ENCODE assay signal across 30 mouse cellular contexts in genomic region chrX:152322776-152323175, GRCm38 (mm10). TPM values are rescaled to one million over a fixed set of nuclear protein-coding genes. Genes with fewer than 3 reads are reported as not detected.
DNase-seq lines count a peak whose midpoint lies in the region; ATAC-seq and TF ChIP-seq lines count a peak whose summit lies in the region.
"Had no signal": no experiment of that assay in that cellular context is flagged by ENCODE, and none has a peak within 500 bp of the region (broad histone marks: within the 10 kb centered on the region; RNA-seq: fewer than 3 reads in every experiment).

No protein-coding gene starts in this region.

- no peak for TF ChIP-seq RAD21 in MEL (IDR thresholded peaks at IDR 0.05; ENCODE audit: low read depth, low read length)

- peak; percentile 3 for DNase-seq in lung, embryonic 14.5 days
- no peak for DNase-seq in lung, postnatal 14 days
- peak; percentile 90 for DNase-seq in MEL (ENCODE audit: low read depth, low spot score)
- no peak for DNase-seq in ovary, postnatal 10 days (ENCODE audit: low spot score)
- no peak for DNase-seq in ovary, adult 18-20 months (ENCODE audit: low spot score)
- no peak for DNase-seq in heart, postnatal 25 days (ENCODE audit: low spot score)
- DNase-seq: adrenal gland, postnatal 36 days; cerebellum, adult 11-12 months; cerebellum, postnatal 10 days; gastrocnemius, postnatal 14 days; heart, adult 18-20 months; heart, postnatal 36 days; kidney, adult 9 months; kidney, postnatal 25 days; liver, embryonic 13.5 days; right cerebral cortex, postnatal 14 days; thymus, postnatal 14 days had no signal

- no peaks in the 10 kb centered on the region for H3K27me3 ChIP-seq in lung, embryonic 14.5 days (ENCODE audit: insufficient read depth, low read length)
- H3K27me3 ChIP-seq in MEL (ENCODE audit: control insufficient read depth in 1 of 2, insufficient read depth in 2 of 2, low read length in 2 of 2): no peaks in the 10 kb centered on the region
- H3K27me3 ChIP-seq: intestine, embryonic 15.5 days had no signal

- H3K36me3 ChIP-seq in lung, embryonic 14.5 days (ENCODE audit: insufficient read depth): 0 out of 2 replicates have a peak, but pooled peaks cover 10% of the 10 kb centered on the region
- peaks cover 2 to 51% of the 10 kb centered on the region in 2 experiments; a peak in 3 of 4 replicates for H3K36me3 ChIP-seq in MEL (ENCODE audit: control insufficient read depth in 1 of 2, insufficient read depth in 2 of 2, low read length in 2 of 2)
- H3K36me3 ChIP-seq: embryonic facial prominence, embryonic 12.5 days; forebrain, embryonic 15.5 days; intestine, embryonic 15.5 days; limb, embryonic 13.5 days; liver, embryonic 13.5 days; lung, embryonic 15.5 days; midbrain, embryonic 15.5 days; neural tube, embryonic 13.5 days had no signal

- ATAC-seq in lung, embryonic 14.5 days (ENCODE audit: insufficient read depth): no peak
- ATAC-seq in megakaryocyte, adult 5-6 weeks (ENCODE audit: poor library complexity, severe bottlenecking): peak; percentile 60
- ATAC-seq: forebrain, embryonic 15.5 days; intestine, embryonic 15.5 days; midbrain, embryonic 15.5 days; Patski had no signal

- no peak overlapping the region for H3K4me2 ChIP-seq in lung, embryonic 14.5 days
- H3K4me2 ChIP-seq: embryonic facial prominence, embryonic 12.5 days; forebrain, embryonic 15.5 days; hindbrain, embryonic 15.5 days; intestine, embryonic 15.5 days; limb, embryonic 13.5 days; liver, embryonic 13.5 days; lung, embryonic 15.5 days; midbrain, embryonic 15.5 days; neural tube, embryonic 13.5 days had no signal

- H3K79me2 ChIP-seq in MEL (ENCODE audit: control insufficient read depth, insufficient read depth, low read length, poor library complexity): peaks cover 4% of the 10 kb centered on the region; the same call in 1 of the 2 replicates

- intact Hi-C loops in heart, postnatal 25 days (cut with DNase I): no loop called here

- no peak overlapping the region for H3K9ac ChIP-seq in lung, embryonic 14.5 days
- H3K9ac ChIP-seq in MEL (ENCODE audit: control insufficient read depth, low read depth, low read length, poor library complexity, severe bottlenecking): peak overlapping the region; percentile 35; the same call in 1 of the 2 replicates
- H3K9ac ChIP-seq: embryonic facial prominence, embryonic 12.5 days; forebrain, embryonic 15.5 days; hindbrain, embryonic 15.5 days; intestine, embryonic 15.5 days; limb, embryonic 13.5 days; liver, embryonic 13.5 days; lung, embryonic 15.5 days; midbrain, embryonic 15.5 days; neural tube, embryonic 13.5 days had no signal

- TF ChIP-seq EP300 in MEL (IDR thresholded peaks at IDR 0.05; ENCODE audit: low read depth in 1 of 2, low read length in 2 of 2): peak; percentile 51 to 56; a peak in 2 of 4 replicates

- H3K4me3 ChIP-seq in lung, embryonic 14.5 days (ENCODE audit: low read depth, low read length): no peak overlapping the region
- peak overlapping the region in 1 of 2 experiments; percentile 14; a peak in 1 of 4 replicates for H3K4me3 ChIP-seq in MEL (ENCODE audit: control insufficient read depth in 1 of 2, insufficient read depth in 1 of 2, low read depth in 2 of 2, low read length in 2 of 2)
- H3K4me3 ChIP-seq in bone marrow macrophage, adult 2 months (ENCODE audit: insufficient read depth, low read length): no peak overlapping the region
- H3K4me3 ChIP-seq: embryonic facial prominence, embryonic 12.5 days; erythroblast, embryonic 14.5 days; forebrain, embryonic 15.5 days; hindbrain, embryonic 15.5 days; intestine, embryonic 15.5 days; limb, embryonic 13.5 days; liver, embryonic 13.5 days; lung, embryonic 15.5 days; midbrain, embryonic 15.5 days; myocyte; neural tube, embryonic 13.5 days had no signal

- no peak for TF ChIP-seq POLR2A in MEL (IDR thresholded peaks at IDR 0.05; ENCODE audit: control insufficient read depth in 1 of 2, insufficient read depth in 1 of 2, low read depth in 1 of 2, low read length in 2 of 2, poor library complexity in 1 of 2)
- no peak for TF ChIP-seq POLR2A in bone marrow macrophage, adult 2 months (IDR thresholded peaks at IDR 0.05; ENCODE audit: borderline replicate concordance, low read depth, low read length)

- no peaks in the 10 kb centered on the region for H3K4me1 ChIP-seq in lung, embryonic 14.5 days (ENCODE audit: insufficient read depth)
- H3K4me1 ChIP-seq in MEL (ENCODE audit: control insufficient read depth in 1 of 2, insufficient read depth in 2 of 2, low read length in 2 of 2): peaks cover 25 to 34% of the 10 kb centered on the region in 2 experiments
- H3K4me1 ChIP-seq in bone marrow macrophage, adult 2 months (ENCODE audit: control insufficient read depth, insufficient read depth, low read length): peaks cover 5% of the 10 kb centered on the region
- H3K4me1 ChIP-seq: intestine, embryonic 15.5 days; lung, embryonic 15.5 days had no signal

- no peaks in the 10 kb centered on the region for H3K9me3 ChIP-seq in lung, embryonic 14.5 days (ENCODE audit: low read depth, low read length)
- H3K9me3 ChIP-seq in MEL (replicated peaks; ENCODE audit: insufficient read depth, low read length): no peaks in the 10 kb centered on the region
- H3K9me3 ChIP-seq: embryonic facial prominence, embryonic 12.5 days; forebrain, embryonic 15.5 days; hindbrain, embryonic 15.5 days; intestine, embryonic 15.5 days; limb, embryonic 13.5 days; liver, embryonic 13.5 days; lung, embryonic 15.5 days; midbrain, embryonic 15.5 days; neural tube, embryonic 13.5 days had no signal

- no peak for TF ChIP-seq CTCF in lung, embryonic 14.5 days (IDR thresholded peaks at IDR 0.05; ENCODE audit: low read depth)
- no peak for TF ChIP-seq CTCF in MEL (IDR thresholded peaks at IDR 0.05 in 2 of 3, conservative IDR thresholded peaks at IDR 0.05 in 1 of 3; ENCODE audit: control insufficient read depth in 1 of 3, insufficient read depth in 1 of 3, low read depth in 2 of 3, low read length in 3 of 3, poor library complexity in 1 of 3, severe bottlenecking in 1 of 3)
- no peak for TF ChIP-seq CTCF in bone marrow macrophage, adult 2 months (IDR thresholded peaks at IDR 0.05; ENCODE audit: low read depth, low read length)

- no peak overlapping the region for H3K27ac ChIP-seq in lung, embryonic 14.5 days (ENCODE audit: low read depth)
- peak overlapping the region; percentile 58 for H3K27ac ChIP-seq in MEL (ENCODE audit: control insufficient read depth, low read depth, low read length)
- H3K27ac ChIP-seq in bone marrow macrophage, adult 2 months (ENCODE audit: insufficient read depth, low read depth, low read length): peak overlapping the region; percentile 30
- H3K27ac ChIP-seq: embryonic facial prominence, embryonic 12.5 days; forebrain, embryonic 15.5 days; hindbrain, embryonic 15.5 days; intestine, embryonic 15.5 days; limb, embryonic 13.5 days; liver, embryonic 13.5 days; lung, embryonic 15.5 days; midbrain, embryonic 15.5 days; neural tube, embryonic 13.5 days had no signal

- WGBS in lung, embryonic 14.5 days: 33% methylated on average over 2 of the region's 2 CpGs

TF ChIP-seq in MEL, 35 proteins besides CTCF, POLR2A, EP300 and RAD21:
- TF ChIP-seq MXI1 (IDR thresholded peaks at IDR 0.05; ENCODE audit: low read depth, low read length) (peak; percentile 24; the same call in 1 of the 2 replicates), SIN3A (IDR thresholded peaks at IDR 0.05; ENCODE audit: low read length) (peak; percentile 85), ZC3H11A (IDR thresholded peaks at IDR 0.05; ENCODE audit: low read depth, low read length) (no peak), MYC (IDR thresholded peaks at IDR 0.05; ENCODE audit: low read depth, low read length) (no peak), ZNF384 (IDR thresholded peaks at IDR 0.05; ENCODE audit: low read depth, low read length) (peak; percentile 87), GABPA (IDR thresholded peaks at IDR 0.05; ENCODE audit: low read depth, low read length) (no peak), TCF12 (IDR thresholded peaks at IDR 0.05; ENCODE audit: low read depth, low read length) (no peak), ETS1 (IDR thresholded peaks at IDR 0.05; ENCODE audit: low read depth, low read length) (peak; percentile 80), TAL1 (IDR thresholded peaks at IDR 0.05; ENCODE audit: low read length) (no peak), GATA1 (IDR thresholded peaks at IDR 0.05; ENCODE audit: low read depth, low read length) (peak; percentile 24; the same call in 1 of the 2 replicates), RCOR1 (IDR thresholded peaks at IDR 0.05; ENCODE audit: low read depth, low read length) (0 out of 2 replicates have a peak, but pooled peaks have one; percentile 11)
TF ChIP-seq in MEL: peak in this region for 6.

RNA-seq across cellular contexts. Expression of gene Kantr, which starts 4.5 kb away (rescaled TPM):
- polyA plus RNA-seq in lung, embryonic 14.5 days (2014; fragmentation: Nextera tagmentation; extraction: Ambion mirVana): 13.8 and 14.8 TPM in 2 replicates
- 1.6 and 2.8 TPM in 2 replicates for total RNA-seq in MEL (2012; rRNA removed)
- 1 to 10 TPM in 1 of 2 experiments, not detected in 1; 3.9 TPM for polyA plus RNA-seq in MEL (2012; ENCODE audit: insufficient read depth in 1 of 2, insufficient read length in 2 of 2, low read depth in 1 of 2, low replicate concordance in 2 of 2, missing spikeins in 1 of 2)
- 18.9 and 21.0 TPM in 2 replicates for polyA plus RNA-seq in bone marrow macrophage, adult 2 months (2012; ENCODE audit: insufficient read depth, insufficient read length, missing spikeins)
- 18.1 and 20.6 TPM in 2 replicates for total RNA-seq in megakaryocyte, adult 5-6 weeks (2015)
- total RNA-seq in megakaryocyte, adult 5-6 weeks (2017): 3.4 and 7.9 TPM in 2 replicates
- 1 to 10 TPM; 3.0 to 3.7 TPM for total RNA-seq in heart, postnatal 25 days (2021)
- polyA plus RNA-seq: erythroblast, embryonic 14.5 days had no signal

RNA-seq across cellular contexts. Expression of gene Tspyl2, which starts 19.4 kb away (rescaled TPM):
- polyA plus RNA-seq in lung, embryonic 14.5 days (2014; fragmentation: Nextera tagmentation; extraction: Ambion mirVana): 23.1 and 26.0 TPM in 2 replicates
- total RNA-seq in MEL (2012; rRNA removed): 14.9 and 19.8 TPM in 2 replicates
- polyA plus RNA-seq in MEL (2012; ENCODE audit: insufficient read depth in 1 of 2, insufficient read length in 2 of 2, low read depth in 1 of 2, low replicate concordance in 2 of 2, missing spikeins in 1 of 2): 10 to 100 TPM in 1 of 2 experiments, not detected in 1; 38.1 TPM
- polyA plus RNA-seq in bone marrow macrophage, adult 2 months (2012; ENCODE audit: insufficient read depth, insufficient read length, missing spikeins): 23.6 and 32.4 TPM in 2 replicates
- total RNA-seq in megakaryocyte, adult 5-6 weeks (2015): 4.3 and 9.1 TPM in 2 replicates
- 9.7 and 23.0 TPM in 2 replicates for total RNA-seq in megakaryocyte, adult 5-6 weeks (2017)
- 10 to 100 TPM in 1 of 2 experiments, 1 to 10 TPM in 1; 7.2 to 10.5 TPM for total RNA-seq in heart, postnatal 25 days (2021)

RNA-seq across cellular contexts. Expression of gene Gpr173, which starts 45.7 kb away (rescaled TPM):
- 4.5 and 5.4 TPM in 2 replicates for polyA plus RNA-seq in lung, embryonic 14.5 days (2014; fragmentation: Nextera tagmentation; extraction: Ambion mirVana)
- not detected in 2 replicates for total RNA-seq in MEL (2012; rRNA removed)
- not detected for polyA plus RNA-seq in MEL (2012; ENCODE audit: insufficient read depth in 1 of 2, insufficient read length in 2 of 2, low read depth in 1 of 2, low replicate concordance in 2 of 2, missing spikeins in 1 of 2)
- not detected in 2 replicates for polyA plus RNA-seq in bone marrow macrophage, adult 2 months (2012; ENCODE audit: insufficient read depth, insufficient read length, missing spikeins)
- total RNA-seq in megakaryocyte, adult 5-6 weeks (2015): not detected in 2 replicates
- not detected in 2 replicates for total RNA-seq in megakaryocyte, adult 5-6 weeks (2017)
- 1 to 10 TPM in 1 of 2 experiments, under 1 TPM in 1; 0.68 to 1.3 TPM for total RNA-seq in heart, postnatal 25 days (2021)
- polyA plus RNA-seq: erythroblast, embryonic 14.5 days had no signal

Comparison
In these comparisons a context has a peak if more than half of its experiments do, and no peak if none do; other contexts are left out.
1. DNase-seq: peak in lung, embryonic 14.5 days (single experiment) and MEL (single experiment); none in lung, postnatal 14 days (single experiment), ovary, postnatal 10 days (single experiment), ovary, adult 18-20 months (single experiment) and heart, postnatal 25 days (single experiment).